Mouse (Mus musculus): ENCODE results near the gene Cpvl. TPM values are rescaled to one million over a fixed set of nuclear protein-coding genes. Genes with fewer than 3 reads are reported as not detected.

The Cpvl gene
- polyA plus RNA-seq, 1 experiment from 2014 or later = not detected

GRCm38 (mm10) chr6:53951421-53951820 lies 27.1 kb downstream of the Cpvl start:
- no peak for ATAC-seq
- no peaks in the 10 kb centered on the region for H3K36me3 ChIP-seq (ENCODE audit: control insufficient read depth, insufficient read depth, low read length)
- H3K9me3 ChIP-seq (replicated peaks; ENCODE audit: control insufficient read depth, low read length, poor library complexity, severe bottlenecking) = no peaks in the 10 kb centered on the region
- H3K4me3 ChIP-seq (ENCODE audit: low read depth, low read length) = no peak overlapping the region
- H3K9ac ChIP-seq (ENCODE audit: low read depth, low read length) = no peak overlapping the region
- H3K4me1 ChIP-seq (ENCODE audit: control insufficient read depth, insufficient read depth, low read length) = peaks cover 6% of the 10 kb centered on the region; the same call in 1 of the 2 replicates
- WGBS = 74% methylated on average over 4 of the region's 4 CpGs
- H3K27me3 ChIP-seq (ENCODE audit: control insufficient read depth, insufficient read depth, low read depth, low read length) = no peaks in the 10 kb centered on the region
- no peak overlapping the region for H3K4me2 ChIP-seq (ENCODE audit: low read length)
- H3K27ac ChIP-seq (ENCODE audit: low read length) = no peak overlapping the region

GRCm38 (mm10) chr6:53950876-53951275 lies 27.6 kb downstream of the Cpvl start:
- Histone ChIP-seq H3K4me2 (ENCODE audit: low read length) (no peak overlapping the region), H3K9ac (ENCODE audit: low read depth, low read length) (no peak overlapping the region), H3K4me3 (ENCODE audit: low read depth, low read length) (no peak overlapping the region), H3K4me1 (ENCODE audit: control insufficient read depth, insufficient read depth, low read length) (peaks cover 6% of the 10 kb centered on the region; the same call in 1 of the 2 replicates), H3K9me3 (replicated peaks; ENCODE audit: control insufficient read depth, low read length, poor library complexity, severe bottlenecking) (no peaks in the 10 kb centered on the region), H3K27me3 (ENCODE audit: control insufficient read depth, insufficient read depth, low read depth, low read length) (no peaks in the 10 kb centered on the region), H3K36me3 (ENCODE audit: control insufficient read depth, insufficient read depth, low read length) (no peaks in the 10 kb centered on the region), H3K27ac (ENCODE audit: low read length) (no peak overlapping the region)
- no peak for ATAC-seq
- 70% methylated on average over 9 of the region's 9 CpGs for WGBS

- Histone ChIP-seq H3K27me3 (ENCODE audit: control insufficient read depth, insufficient read depth, low read depth, low read length) (no peaks in the 10 kb centered on the region), H3K36me3 (ENCODE audit: control insufficient read depth, insufficient read depth, low read length) (no peaks in the 10 kb centered on the region), H3K27ac (ENCODE audit: low read length) (no peak overlapping the region), H3K4me3 (ENCODE audit: low read depth, low read length) (no peak overlapping the region), H3K9ac (ENCODE audit: low read depth, low read length) (no peak overlapping the region), H3K4me1 (ENCODE audit: control insufficient read depth, insufficient read depth, low read length) (peaks cover 6% of the 10 kb centered on the region; the same call in 1 of the 2 replicates), H3K9me3 (replicated peaks; ENCODE audit: control insufficient read depth, low read length, poor library complexity, severe bottlenecking) (no peaks in the 10 kb centered on the region), H3K4me2 (ENCODE audit: low read length) (no peak overlapping the region)
- WGBS = 53% methylated on average over 4 of the region's 4 CpGs
- ATAC-seq = no peak
These were observed 30.0 kb downstream of the Cpvl start for GRCm38 (mm10) chr6:53948388-53949035.

GRCm38 (mm10) chr6:53944887-53945286 lies 33.6 kb downstream of the Cpvl start:
- no peaks in the 10 kb centered on the region for H3K27me3 ChIP-seq (ENCODE audit: control insufficient read depth, insufficient read depth, low read depth, low read length)
- H3K36me3 ChIP-seq (ENCODE audit: control insufficient read depth, insufficient read depth, low read length) = no peaks in the 10 kb centered on the region
- no peak overlapping the region for H3K9ac ChIP-seq (ENCODE audit: low read depth, low read length)
- no peaks in the 10 kb centered on the region for H3K4me1 ChIP-seq (ENCODE audit: control insufficient read depth, insufficient read depth, low read length)
- H3K4me2 ChIP-seq (ENCODE audit: low read length) = no peak overlapping the region
- no peak overlapping the region for H3K4me3 ChIP-seq (ENCODE audit: low read depth, low read length)
- no peaks in the 10 kb centered on the region for H3K9me3 ChIP-seq (replicated peaks; ENCODE audit: control insufficient read depth, low read length, poor library complexity, severe bottlenecking)
- H3K27ac ChIP-seq (ENCODE audit: low read length) = no peak overlapping the region
- 85% methylated on average over 5 of the region's 5 CpGs for WGBS
- no peak for ATAC-seq

GRCm38 (mm10) chr6:53944417-53944816 lies 34.1 kb downstream of the Cpvl start:
- no peaks in the 10 kb centered on the region for H3K36me3 ChIP-seq (ENCODE audit: control insufficient read depth, insufficient read depth, low read length)
- 70% methylated on average over 3 of the region's 3 CpGs for WGBS
- no peak for ATAC-seq
- no peak overlapping the region for H3K4me3 ChIP-seq (ENCODE audit: low read depth, low read length)
- no peak overlapping the region for H3K9ac ChIP-seq (ENCODE audit: low read depth, low read length)
- no peaks in the 10 kb centered on the region for H3K27me3 ChIP-seq (ENCODE audit: control insufficient read depth, insufficient read depth, low read depth, low read length)
- H3K4me2 ChIP-seq (ENCODE audit: low read length) = no peak overlapping the region
- no peaks in the 10 kb centered on the region for H3K4me1 ChIP-seq (ENCODE audit: control insufficient read depth, insufficient read depth, low read length)
- no peaks in the 10 kb centered on the region for H3K9me3 ChIP-seq (replicated peaks; ENCODE audit: control insufficient read depth, low read length, poor library complexity, severe bottlenecking)
- no peak overlapping the region for H3K27ac ChIP-seq (ENCODE audit: low read length)

- WGBS = 86% methylated on average over 7 of the region's 7 CpGs
- Histone ChIP-seq H3K9ac (ENCODE audit: low read depth, low read length) (no peak overlapping the region), H3K27ac (ENCODE audit: low read length) (no peak overlapping the region), H3K9me3 (replicated peaks; ENCODE audit: control insufficient read depth, low read length, poor library complexity, severe bottlenecking) (no peaks in the 10 kb centered on the region), H3K36me3 (ENCODE audit: control insufficient read depth, insufficient read depth, low read length) (no peaks in the 10 kb centered on the region), H3K27me3 (ENCODE audit: control insufficient read depth, insufficient read depth, low read depth, low read length) (no peaks in the 10 kb centered on the region), H3K4me1 (ENCODE audit: control insufficient read depth, insufficient read depth, low read length) (peaks cover 5% of the 10 kb centered on the region; the same call in 1 of the 2 replicates), H3K4me2 (ENCODE audit: low read length) (no peak overlapping the region), H3K4me3 (ENCODE audit: low read depth, low read length) (no peak overlapping the region)
- no peak for ATAC-seq
These were observed 36.2 kb downstream of the Cpvl start for GRCm38 (mm10) chr6:53942190-53942831.

- no peak overlapping the region for H3K27ac ChIP-seq (ENCODE audit: low read length)
- no peak overlapping the region for H3K4me2 ChIP-seq (ENCODE audit: low read length)
- H3K27me3 ChIP-seq (ENCODE audit: control insufficient read depth, insufficient read depth, low read depth, low read length) = no peaks in the 10 kb centered on the region
- ATAC-seq = no peak
- no peak overlapping the region for H3K4me3 ChIP-seq (ENCODE audit: low read depth, low read length)
- WGBS = 41% methylated on average over 8 of the region's 8 CpGs
- peaks cover 5% of the 10 kb centered on the region; the same call in 1 of the 2 replicates for H3K4me1 ChIP-seq (ENCODE audit: control insufficient read depth, insufficient read depth, low read length)
- no peak overlapping the region for H3K9ac ChIP-seq (ENCODE audit: low read depth, low read length)
- H3K36me3 ChIP-seq (ENCODE audit: control insufficient read depth, insufficient read depth, low read length) = no peaks in the 10 kb centered on the region
- H3K9me3 ChIP-seq (replicated peaks; ENCODE audit: control insufficient read depth, low read length, poor library complexity, severe bottlenecking) = no peaks in the 10 kb centered on the region
These were observed 38.7 kb downstream of the Cpvl start for GRCm38 (mm10) chr6:53939752-53940151.

- Histone ChIP-seq H3K27me3 (ENCODE audit: control insufficient read depth, insufficient read depth, low read depth, low read length) (no peaks in the 10 kb centered on the region), H3K9me3 (replicated peaks; ENCODE audit: control insufficient read depth, low read length, poor library complexity, severe bottlenecking) (no peaks in the 10 kb centered on the region), H3K4me2 (ENCODE audit: low read length) (no peak overlapping the region), H3K27ac (ENCODE audit: low read length) (no peak overlapping the region), H3K36me3 (ENCODE audit: control insufficient read depth, insufficient read depth, low read length) (no peaks in the 10 kb centered on the region), H3K9ac (ENCODE audit: low read depth, low read length) (no peak overlapping the region), H3K4me1 (ENCODE audit: control insufficient read depth, insufficient read depth, low read length) (peaks cover 5% of the 10 kb centered on the region; the same call in 1 of the 2 replicates), H3K4me3 (ENCODE audit: low read depth, low read length) (no peak overlapping the region)
- 19% methylated on average over 3 of the region's 3 CpGs for WGBS
- peak; percentile 45; the same call in 1 of the 2 replicates for ATAC-seq
These were observed 39.5 kb downstream of the Cpvl start for GRCm38 (mm10) chr6:53938942-53939341.

All from midbrain, embryonic 16.5 days (tissue).